Mouse (Mus musculus) frontal cortex, adult (tissue): ENCODE measurements around the gene Polq.
"Not testable (repeated sequence)": the region's sequence is repeated elsewhere in the genome, so short reads cannot be mapped to it uniquely, and the experiment has no call there.

Source experiments
- ATAC-seq: cut with Nextera tagmentation; 2 replicates; pipeline ENCODE4 v1.9.2; 2017; ENCODE audit warnings: mild to moderate bottlenecking, moderate library complexity, mixed read lengths; ENCODE audit not compliant: low TSS enrichment

The Polq gene

DNA sequence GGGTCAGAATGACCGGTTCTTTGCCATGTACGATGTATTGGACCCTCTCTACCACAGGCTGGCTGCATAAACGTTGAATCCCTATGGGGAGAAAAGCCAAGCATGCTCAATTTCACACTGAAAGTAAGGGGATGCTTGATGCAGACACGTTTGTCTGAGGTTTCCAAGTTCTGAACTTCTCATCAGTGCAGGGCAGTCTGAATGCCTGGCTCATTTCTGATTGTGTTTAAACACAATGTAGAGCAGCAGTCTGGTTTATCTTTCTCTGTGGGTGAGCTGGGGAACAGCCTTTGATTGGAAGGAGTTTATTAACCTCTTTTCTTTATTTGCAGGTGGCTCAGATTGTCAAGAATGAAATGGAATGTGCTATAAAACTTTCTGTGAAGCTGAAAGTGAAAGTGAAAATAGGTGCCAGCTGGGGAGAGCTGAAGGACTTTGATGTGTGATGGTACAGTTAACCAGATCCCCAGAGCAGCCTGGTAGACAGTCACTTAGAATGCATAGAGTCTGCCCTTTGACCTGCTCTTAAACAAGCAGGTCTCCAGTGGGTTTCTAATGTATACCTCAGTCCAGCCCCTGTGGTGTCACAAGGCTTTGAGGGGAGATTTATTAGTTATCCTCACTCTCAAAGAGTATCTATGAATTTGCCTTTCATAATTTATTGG, 82.7 kb downstream of the Polq start:
- no peak for ATAC-seq

DNA sequence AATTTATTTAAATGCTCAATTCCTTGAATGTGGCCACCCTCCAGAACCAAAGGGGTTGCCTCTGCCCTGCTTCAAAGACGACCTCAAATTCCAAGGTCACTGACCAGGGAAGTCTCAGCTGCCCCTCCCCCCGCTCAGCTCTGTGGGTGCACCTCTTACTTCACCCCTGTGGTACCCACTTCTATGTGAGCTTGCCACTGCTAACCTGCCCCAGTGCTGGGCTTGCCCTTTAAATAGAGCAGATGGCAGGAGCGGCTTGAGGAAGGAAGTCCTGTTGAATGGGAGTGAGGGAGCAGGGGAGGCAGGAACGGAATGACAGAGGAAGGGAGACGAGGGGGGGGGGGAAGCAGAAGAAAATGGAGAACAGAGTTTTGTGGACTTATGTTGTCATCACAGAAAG, 97.2 kb downstream of the Polq start:
- no peak for ATAC-seq

DNA sequence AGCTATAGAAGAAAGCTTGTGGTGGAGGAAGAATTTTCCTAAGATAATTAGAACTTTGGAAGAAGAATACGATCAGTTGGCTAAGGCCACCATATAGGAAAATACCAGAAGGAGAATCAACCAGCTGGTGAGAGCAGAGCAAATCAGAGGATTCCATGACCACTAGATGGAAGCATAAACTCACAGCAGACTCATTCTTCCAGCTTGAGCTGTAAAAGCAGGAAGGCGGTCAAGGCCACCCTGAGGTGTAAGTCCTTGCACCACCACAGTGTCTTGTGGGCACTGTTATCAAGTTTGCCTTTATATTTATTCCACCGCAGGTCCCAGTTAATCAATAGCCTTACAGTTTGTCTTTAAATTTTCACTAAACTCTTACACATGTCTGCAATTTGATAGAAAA, 97.7 kb downstream of the Polq start:
- ATAC-seq: peak; percentile 92

- ATAC-seq: not testable (repeated sequence)
These were observed 113.6 kb downstream of the Polq start for GRCm38 (mm10) chr16:37125190-37125589.
